Mouse (Mus musculus) lung, postnatal 0 days (tissue): ENCODE measurements at regions not wholly inside any gene's neighbourhood (a gene's known extent, or its start where the extent isn't known, plus 50 kb on each side); places are given as distances from the start of the nearest gene placed in this dataset.
A peak's percentile ranks its signal among the peaks of the same experiment; 100 is the strongest.
"Not testable (repeated sequence)": the region's sequence is repeated elsewhere in the genome, so short reads cannot be mapped to it uniquely, and the experiment has no call there.

Experiments
- ATAC-seq: fragments of 200-750 bp; cut with Nextera tagmentation; 2 replicates; pipeline ENCODE4 v1.8.0; 2017; ENCODE audit warnings: moderate library complexity
- DNase-seq: peaks from one replicate; pipeline ENCODE4 v3.0.0-alpha.2; 2016; ENCODE audit warnings: low spot score
- H3K27ac ChIP-seq: fragments of 300-500 bp; sonication (generic); 2 replicates; pipeline ENCODE4 v1.5.1; 2014; ENCODE audit warnings: antibody characterized with exemption, mild to moderate bottlenecking, low read length, mixed read lengths
- H3K27me3 ChIP-seq: fragments of 300-500 bp; sonication (generic); replicated peaks from 2 replicates; pipeline ENCODE4 v1.6.1; 2014; ENCODE audit warnings: low read length, mixed read lengths; ENCODE audit not compliant: insufficient read depth
- H3K36me3 ChIP-seq: fragments of 300-500 bp; sonication (generic); 2 replicates; pipeline ENCODE4 v1.6.1; 2014; ENCODE audit warnings: low read length, mixed read lengths; ENCODE audit not compliant: insufficient read depth
- H3K4me1 ChIP-seq: fragments of 300-500 bp; sonication (generic); 2 replicates; pipeline ENCODE4 v1.6.1; 2014; ENCODE audit warnings: antibody characterized with exemption, low read depth, low read length, mixed read lengths; ENCODE audit not compliant: insufficient read depth
- H3K4me2 ChIP-seq: fragments of 300-500 bp; sonication (generic); replicated peaks from 2 replicates; pipeline ENCODE4 v1.6.1; 2014; ENCODE audit warnings: low read depth, mild to moderate bottlenecking, low read length, moderate library complexity, mixed read lengths
- H3K4me3 ChIP-seq: fragments of 300-500 bp; sonication (generic); 2 replicates; pipeline ENCODE4 v1.5.1; 2014; ENCODE audit warnings: low read depth, low read length
- H3K9ac ChIP-seq: fragments of 300-500 bp; sonication (generic); replicated peaks from 2 replicates; pipeline ENCODE4 v1.6.1; 2014; ENCODE audit warnings: low read depth, mild to moderate bottlenecking
- H3K9me3 ChIP-seq: fragments of 300-500 bp; sonication (generic); 2 replicates; pipeline ENCODE4 v1.6.1; 2016; ENCODE audit warnings: low read length, mixed read lengths
- CTCF ChIP-seq: IDR thresholded peaks from 2 replicates; pipeline ENCODE4 v1.5.1; 2016; ENCODE audit warnings: antibody characterized with exemption, mild to moderate bottlenecking
- EP300 ChIP-seq: IDR thresholded peaks from 2 replicates; pipeline ENCODE4 v1.6.1; 2016; ENCODE audit warnings: antibody characterized with exemption, mild to moderate bottlenecking, control low read depth
- WGBS: fragments of 180-500 bp; shearing (Covaris S2); extraction: QIAGEN DNeasy Blood & Tissue Kit; methylation state at CpG from one replicate; pipeline ENCODE4 v1.1.7; 2014; 5-methylcytosine and 5-hydroxymethylcytosine counted together

GRCm38 (mm10) chr3:137228416-137228815 lies 112.5 kb upstream of the Emcn start:
- Histone ChIP-seq H3K4me3 (no peak overlapping the region), H3K27ac (no peak overlapping the region), H3K36me3 (no peaks in the 10 kb centered on the region), H3K27me3 (no peaks in the 10 kb centered on the region), H3K9ac (no peak overlapping the region), H3K9me3 (no peaks in the 10 kb centered on the region), H3K4me1 (no peaks in the 10 kb centered on the region), H3K4me2 (no peak overlapping the region)
- peak; percentile 7 for DNase-seq
- 0 out of 2 replicates have a peak, but pooled peaks have one; percentile 25 for ATAC-seq
- WGBS: 60% methylated on average over 5 of the region's 5 CpGs
- TF ChIP-seq EP300 (no peak), CTCF (no peak)

GRCm38 (mm10) chr3:137242877-137243276 lies 98.0 kb upstream of the Emcn start:
- 13% methylated on average over 1 of the region's 1 CpGs for WGBS

GRCm38 (mm10) chr3:137263907-137264306 lies 77.0 kb upstream of the Emcn start:
- H3K9me3 ChIP-seq: no peaks in the 10 kb centered on the region
- no peak overlapping the region for H3K4me2 ChIP-seq
- H3K9ac ChIP-seq: no peak overlapping the region
- ATAC-seq (no peak), DNase-seq (no peak)
- no peak overlapping the region for H3K4me3 ChIP-seq
- H3K36me3 ChIP-seq: no peaks in the 10 kb centered on the region
- WGBS: 92% methylated on average over 4 of the region's 4 CpGs
- no peaks in the 10 kb centered on the region for H3K4me1 ChIP-seq
- no peak overlapping the region for H3K27ac ChIP-seq
- no peaks in the 10 kb centered on the region for H3K27me3 ChIP-seq
- TF ChIP-seq EP300 (no peak), CTCF (no peak)

More at GRCm38 (mm10) chr3:137242877-137243276, 98.0 kb upstream of the Emcn start:
- Histone ChIP-seq H3K4me2 (no peak overlapping the region), H3K9me3 (no peaks in the 10 kb centered on the region), H3K36me3 (no peaks in the 10 kb centered on the region), H3K9ac (no peak overlapping the region), H3K4me1 (no peaks in the 10 kb centered on the region; the same call in 1 of the 2 replicates), H3K27me3 (no peaks in the 10 kb centered on the region), H3K4me3 (no peak overlapping the region), H3K27ac (no peak overlapping the region)
- TF ChIP-seq CTCF (no peak), EP300 (peak; percentile 91)
- ATAC-seq: peak; percentile 78
- peak; percentile 46 for DNase-seq

DNA sequence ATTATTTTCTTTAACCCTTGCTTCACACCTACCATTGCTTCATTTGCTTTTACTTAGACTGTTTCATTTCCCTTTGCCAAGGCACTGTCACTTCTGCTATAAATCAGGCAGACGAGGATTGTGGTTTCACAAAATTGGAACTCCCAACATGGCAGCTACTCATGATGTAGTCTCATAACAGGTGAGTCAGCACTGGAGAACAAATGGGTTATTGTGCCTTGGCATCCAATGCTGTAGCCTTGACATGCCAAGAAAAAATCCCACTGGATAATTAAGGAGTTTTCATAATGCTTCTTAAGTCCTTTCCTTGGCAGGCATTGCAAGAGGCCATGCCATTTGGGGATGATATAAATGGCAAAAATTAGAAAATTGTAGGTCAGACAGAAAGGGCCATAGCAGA lies 73.1 kb upstream of the Emcn start:
- Histone ChIP-seq H3K4me1 (no peaks in the 10 kb centered on the region), H3K36me3 (no peaks in the 10 kb centered on the region), H3K27ac (no peak overlapping the region), H3K27me3 (no peaks in the 10 kb centered on the region), H3K4me3 (no peak overlapping the region), H3K9ac (no peak overlapping the region), H3K4me2 (no peak overlapping the region), H3K9me3 (no peaks in the 10 kb centered on the region)
- no peak for ATAC-seq
- TF ChIP-seq CTCF (no peak), EP300 (no peak)
- no peak for DNase-seq
- 76% methylated on average over 1 of the region's 1 CpGs for WGBS

- no peaks in the 10 kb centered on the region for H3K27me3 ChIP-seq
- TF ChIP-seq CTCF (no peak), EP300 (peak; percentile 97)
- H3K9ac ChIP-seq: no peak overlapping the region
- ATAC-seq (peak; percentile 90), DNase-seq (peak; percentile 57)
- 0 out of 2 replicates have a peak overlapping the region, but pooled peaks have one; percentile 12 for H3K27ac ChIP-seq
- no peaks in the 10 kb centered on the region for H3K4me1 ChIP-seq
- 0 out of 2 replicates have a peak overlapping the region, but pooled peaks have one; percentile 9 for H3K4me2 ChIP-seq
- no peak overlapping the region for H3K4me3 ChIP-seq
- H3K36me3 ChIP-seq: no peaks in the 10 kb centered on the region
- no peaks in the 10 kb centered on the region for H3K9me3 ChIP-seq
- 51% methylated on average over 8 of the region's 8 CpGs for WGBS
These were observed 65.4 kb upstream of the Emcn start for GRCm38 (mm10) chr3:137275444-137275843.

DNA sequence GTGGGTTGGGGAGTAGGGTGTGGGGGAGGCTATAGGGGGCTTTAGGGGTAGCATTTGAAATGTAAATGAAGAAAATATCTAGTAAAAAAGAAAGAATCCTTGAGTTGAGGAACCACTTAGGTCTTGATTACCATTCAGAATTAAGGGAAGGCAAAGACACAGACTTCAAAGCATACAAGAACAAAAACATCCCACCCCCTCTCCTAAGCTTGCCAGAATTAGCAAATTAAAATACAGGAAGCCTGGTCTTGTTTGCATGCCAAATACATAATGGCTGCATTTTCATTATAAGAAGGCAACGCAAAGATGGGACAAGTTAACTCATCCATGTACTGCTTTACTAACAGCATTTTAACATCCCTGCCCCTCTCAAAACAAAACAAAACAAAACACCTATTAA lies 61.6 kb upstream of the Emcn start:
- H3K9me3 ChIP-seq: no peaks in the 10 kb centered on the region
- H3K27ac ChIP-seq: no peak overlapping the region
- TF ChIP-seq EP300: no peak
- TF ChIP-seq CTCF: no peak
- H3K4me2 ChIP-seq: no peak overlapping the region
- no peaks in the 10 kb centered on the region for H3K27me3 ChIP-seq
- no peaks in the 10 kb centered on the region for H3K36me3 ChIP-seq
- DNase-seq (no peak), ATAC-seq (no peak)
- H3K9ac ChIP-seq: no peak overlapping the region
- no peaks in the 10 kb centered on the region for H3K4me1 ChIP-seq
- 55% methylated on average over 1 of the region's 1 CpGs for WGBS
- H3K4me3 ChIP-seq: no peak overlapping the region

GRCm38 (mm10) chr3:137281052-137281451 lies 59.8 kb upstream of the Emcn start:
- Histone ChIP-seq H3K4me2 (no peak overlapping the region), H3K27ac (no peak overlapping the region), H3K9me3 (no peaks in the 10 kb centered on the region), H3K4me1 (no peaks in the 10 kb centered on the region), H3K36me3 (no peaks in the 10 kb centered on the region), H3K27me3 (no peaks in the 10 kb centered on the region), H3K4me3 (no peak overlapping the region), H3K9ac (no peak overlapping the region)
- DNase-seq (no peak), ATAC-seq (no peak)
- WGBS: 75% methylated on average over 7 of the region's 7 CpGs
- no peak for TF ChIP-seq CTCF
- no peak for TF ChIP-seq EP300

DNA sequence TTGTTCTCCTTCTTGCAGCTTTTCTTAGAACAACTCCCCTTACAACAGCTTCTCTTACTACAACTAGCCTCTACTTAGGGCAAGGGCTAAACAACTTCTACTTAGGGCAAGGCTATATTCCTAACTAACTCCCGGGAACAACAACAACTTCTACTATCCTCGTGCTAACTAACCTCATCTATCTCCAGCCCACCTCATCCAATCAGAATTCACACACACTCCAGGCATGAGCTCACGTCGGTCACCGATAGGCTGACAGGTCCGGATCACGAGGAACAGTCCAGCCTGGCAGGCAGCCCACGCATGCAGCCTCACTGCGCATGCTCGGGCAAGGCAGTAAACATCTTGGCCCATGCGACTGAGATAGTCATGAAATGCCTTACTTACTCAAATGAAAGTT lies 53.3 kb upstream of the Emcn start:
- 89% methylated on average over 11 of the region's 11 CpGs for WGBS
- H3K4me3 ChIP-seq, H3K36me3 ChIP-seq, ATAC-seq, H3K4me2 ChIP-seq, DNase-seq, H3K27me3 ChIP-seq, H3K4me1 ChIP-seq, H3K27ac ChIP-seq, H3K9me3 ChIP-seq, H3K9ac ChIP-seq: not testable (repeated sequence)
